Mouse (Mus musculus) kidney, adult 2 months (tissue): ENCODE measurements at regions not wholly inside any gene's neighbourhood (a gene's known extent, or its start where the extent isn't known, plus 50 kb on each side); places are given as distances from the start of the nearest gene placed in this dataset.

Experiments used
- DNase-seq: peaks from one replicate; pipeline ENCODE4 v3.0.0; 2021
- H3K27ac ChIP-seq: fragments of 200-500 bp; 2 replicates; pipeline ENCODE4 v1.5.1; 2012; ENCODE audit warnings: low read depth, low read length, control low read depth, inconsistent platforms; ENCODE audit not compliant: insufficient read depth
- H3K27me3 ChIP-seq: fragments of 200-500 bp; replicated peaks from 2 replicates; pipeline ENCODE4 v1.6.1; 2012; ENCODE audit warnings: mild to moderate bottlenecking, moderate library complexity, low read length, inconsistent platforms; ENCODE audit not compliant: control insufficient read depth, insufficient read depth
- H3K36me3 ChIP-seq: fragments of 200-500 bp; 2 replicates; pipeline ENCODE4 v1.6.1; 2012; ENCODE audit warnings: mild to moderate bottlenecking, moderate library complexity, low read length, inconsistent platforms; ENCODE audit not compliant: control insufficient read depth, insufficient read depth
- H3K4me1 ChIP-seq: fragments of 200-500 bp; 2 replicates; pipeline ENCODE4 v1.6.1; 2011; ENCODE audit warnings: low read length; ENCODE audit not compliant: control insufficient read depth, insufficient read depth
- H3K4me3 ChIP-seq: fragments of 200-500 bp; 2 replicates; pipeline ENCODE4 v1.5.1; 2011; ENCODE audit warnings: mild to moderate bottlenecking, low read depth, low read length, control low read depth; ENCODE audit not compliant: insufficient read depth
- CTCF ChIP-seq: fragments of 200-500 bp; conservative IDR thresholded peaks from 2 replicates; pipeline ENCODE4 v1.5.1; 2011; ENCODE audit warnings: low read depth, mild to moderate bottlenecking, control low read depth, low read length, moderate library complexity, mixed read lengths; ENCODE audit not compliant: insufficient read depth, insufficient read length
- POLR2A ChIP-seq: fragments of 200-500 bp; IDR thresholded peaks from one replicate; pipeline ENCODE4 v1.6.1; 2011; ENCODE audit warnings: low read depth, low read length, control low read depth
- WGBS: fragments of 180-500 bp; shearing (Covaris S2); methylation state at CpG from one replicate; pipeline ENCODE4 v1.1.7; 2018; 5-methylcytosine and 5-hydroxymethylcytosine counted together

- DNase-seq = no peak
- Histone ChIP-seq H3K36me3 (no peaks in the 10 kb centered on the region), H3K4me1 (no peaks in the 10 kb centered on the region), H3K4me3 (no peak overlapping the region), H3K27me3 (no peaks in the 10 kb centered on the region), H3K27ac (no peak overlapping the region)
- TF ChIP-seq CTCF (no peak), POLR2A (no peak)
- WGBS = 79% methylated on average over 3 of the region's 3 CpGs
Measured at GRCm38 (mm10) chr2:9704266-9704665, 176.8 kb upstream of the 4930412O13Rik start.

GRCm38 (mm10) chr2:9709466-9709865 is 171.6 kb upstream of the 4930412O13Rik start:
- Histone ChIP-seq H3K4me1 (no peaks in the 10 kb centered on the region), H3K4me3 (no peak overlapping the region), H3K36me3 (no peaks in the 10 kb centered on the region), H3K27ac (no peak overlapping the region), H3K27me3 (no peaks in the 10 kb centered on the region)
- DNase-seq = no peak
- TF ChIP-seq CTCF (no peak), POLR2A (no peak)
- 76% methylated on average over 7 of the region's 7 CpGs for WGBS

GRCm38 (mm10) chr2:9717904-9718303 is 163.1 kb upstream of the 4930412O13Rik start:
- TF ChIP-seq POLR2A (no peak), CTCF (no peak)
- H3K27ac ChIP-seq = no peak overlapping the region
- H3K27me3 ChIP-seq = no peaks in the 10 kb centered on the region
- H3K36me3 ChIP-seq = no peaks in the 10 kb centered on the region
- DNase-seq = no peak
- no peaks in the 10 kb centered on the region for H3K4me1 ChIP-seq
- 43% methylated on average over 1 of the region's 1 CpGs for WGBS
- H3K4me3 ChIP-seq = no peak overlapping the region

GRCm38 (mm10) chr2:9733243-9733642 is 147.8 kb upstream of the 4930412O13Rik start:
- WGBS = 86% methylated on average over 7 of the region's 7 CpGs
- Histone ChIP-seq H3K27ac (no peak overlapping the region), H3K27me3 (no peaks in the 10 kb centered on the region), H3K4me1 (no peaks in the 10 kb centered on the region), H3K4me3 (no peak overlapping the region), H3K36me3 (no peaks in the 10 kb centered on the region)
- TF ChIP-seq CTCF (no peak), POLR2A (no peak)
- DNase-seq = no peak

- Histone ChIP-seq H3K4me1 (no peaks in the 10 kb centered on the region), H3K27ac (no peak overlapping the region), H3K36me3 (no peaks in the 10 kb centered on the region), H3K27me3 (no peaks in the 10 kb centered on the region), H3K4me3 (no peak overlapping the region)
- WGBS = 86% methylated on average over 3 of the region's 3 CpGs
- DNase-seq = no peak
- no peak for TF ChIP-seq POLR2A
- no peak for TF ChIP-seq CTCF
Measured at GRCm38 (mm10) chr2:9744181-9744580, 136.9 kb upstream of the 4930412O13Rik start.

- TF ChIP-seq CTCF = no peak
- no peak for TF ChIP-seq POLR2A
- H3K4me1 ChIP-seq = no peaks in the 10 kb centered on the region
- H3K36me3 ChIP-seq = no peaks in the 10 kb centered on the region
- DNase-seq = no peak
- H3K4me3 ChIP-seq = no peak overlapping the region
- no peaks in the 10 kb centered on the region for H3K27me3 ChIP-seq
- no peak overlapping the region for H3K27ac ChIP-seq
- 56% methylated on average over 11 of the region's 11 CpGs for WGBS
Measured at GRCm38 (mm10) chr2:9749829-9750788, 130.9 kb upstream of the 4930412O13Rik start.

GRCm38 (mm10) chr2:9753691-9754090 is 127.4 kb upstream of the 4930412O13Rik start:
- no peak overlapping the region for H3K4me3 ChIP-seq
- H3K36me3 ChIP-seq = no peaks in the 10 kb centered on the region
- H3K27ac ChIP-seq = no peak overlapping the region
- no peak for DNase-seq
- TF ChIP-seq CTCF = no peak
- TF ChIP-seq POLR2A = no peak
- no peaks in the 10 kb centered on the region for H3K4me1 ChIP-seq
- H3K27me3 ChIP-seq = no peaks in the 10 kb centered on the region
- 78% methylated on average over 7 of the region's 7 CpGs for WGBS
